Mouse (Mus musculus) ES-Bruce4 (cell line): Measurements from ENCODE around the gene Icosl. TPM values are rescaled to one million over a fixed set of nuclear protein-coding genes. Genes with fewer than 3 reads are reported as not detected.

Experiments used
- H3K27ac ChIP-seq: 2 replicates; pipeline ENCODE4 v1.5.1; 2012; ENCODE audit warnings: low read length, inconsistent platforms; ENCODE audit not compliant: insufficient read depth
- H3K27me3 ChIP-seq: 2 replicates; pipeline ENCODE4 v1.6.1; 2012; ENCODE audit warnings: mild to moderate bottlenecking, low read length, inconsistent platforms; ENCODE audit not compliant: control insufficient read depth, poor library complexity, insufficient read depth, severe bottlenecking
- H3K36me3 ChIP-seq: 2 replicates; pipeline ENCODE4 v1.6.1; 2012; ENCODE audit warnings: inconsistent platforms, mild to moderate bottlenecking, low read length, moderate library complexity; ENCODE audit not compliant: control insufficient read depth, poor library complexity, insufficient read depth, severe bottlenecking
- H3K4me1 ChIP-seq: one replicate; pipeline ENCODE4 v1.8.1; 2011; ENCODE audit warnings: low read length; ENCODE audit not compliant: control insufficient read depth, insufficient read depth
- H3K4me3 ChIP-seq: 2 replicates; pipeline ENCODE4 v1.5.1; 2011; ENCODE audit warnings: low read depth, mild to moderate bottlenecking, low read length
- H3K9ac ChIP-seq: 2 replicates; pipeline ENCODE4 v1.6.1; 2012; ENCODE audit warnings: low read depth, mild to moderate bottlenecking, inconsistent platforms; ENCODE audit not compliant: poor library complexity, severe bottlenecking
- H3K9me3 ChIP-seq: replicated peaks from 2 replicates; pipeline ENCODE4 v1.6.1; 2012; ENCODE audit warnings: mild to moderate bottlenecking, low read length, inconsistent platforms; ENCODE audit not compliant: control insufficient read depth, poor library complexity, insufficient read depth, severe bottlenecking
- CTCF ChIP-seq: IDR thresholded peaks from one replicate; pipeline ENCODE4 v1.8.1; 2011; ENCODE audit warnings: low read depth, low read length
- EP300 ChIP-seq: IDR thresholded peaks from 2 replicates; pipeline ENCODE4 v1.6.1; 2011; ENCODE audit warnings: low read depth, low read length; ENCODE audit not compliant: insufficient read depth
- POLR2A ChIP-seq: IDR thresholded peaks from one replicate; pipeline ENCODE4 v1.8.1; 2011; ENCODE audit warnings: low read length; ENCODE audit not compliant: insufficient read depth
- polyA plus RNA-seq: library from polyadenylated mRNA; stranded (reverse); fragments of >200 nt; gene quantifications from 2 replicates; pipeline ENCODE4 v1.2.4, GENCODE M21; 2011; ENCODE audit warnings: low read depth; ENCODE audit not compliant: missing spikeins, insufficient read depth, insufficient read length

Gene Icosl
- polyA plus RNA-seq, 1 experiment, result 13.5 TPM

GRCm38 (mm10) chr10:78100989-78101780 lies 32.1 kb downstream of the Icosl start:
- no peak overlapping the region for H3K4me3 ChIP-seq
- no peaks in the 10 kb centered on the region for H3K9me3 ChIP-seq
- TF ChIP-seq CTCF (no peak), POLR2A (no peak), EP300 (no peak)
- H3K4me1 ChIP-seq, result no peaks in the 10 kb centered on the region
- no peak overlapping the region for H3K27ac ChIP-seq
- H3K36me3 ChIP-seq, result no peaks in the 10 kb centered on the region
- H3K27me3 ChIP-seq, result no peaks in the 10 kb centered on the region
- no peak overlapping the region for H3K9ac ChIP-seq

- H3K27ac ChIP-seq, result no peak overlapping the region
- H3K9me3 ChIP-seq, result no peaks in the 10 kb centered on the region
- H3K27me3 ChIP-seq, result no peaks in the 10 kb centered on the region
- H3K4me1 ChIP-seq, result no peaks in the 10 kb centered on the region
- no peak for TF ChIP-seq CTCF
- TF ChIP-seq EP300, result no peak
- TF ChIP-seq POLR2A, result no peak
- no peaks in the 10 kb centered on the region for H3K36me3 ChIP-seq
- no peak overlapping the region for H3K4me3 ChIP-seq
- no peak overlapping the region for H3K9ac ChIP-seq
Measured at GRCm38 (mm10) chr10:78104555-78105490, 35.7 kb downstream of the Icosl start.

- TF ChIP-seq POLR2A, result no peak
- no peak for TF ChIP-seq EP300
- no peak for TF ChIP-seq CTCF
- H3K9ac ChIP-seq, result no peak overlapping the region
- H3K27ac ChIP-seq, result no peak overlapping the region
- H3K27me3 ChIP-seq, result no peaks in the 10 kb centered on the region
- no peaks in the 10 kb centered on the region for H3K4me1 ChIP-seq
- no peak overlapping the region for H3K4me3 ChIP-seq
- H3K36me3 ChIP-seq, result no peaks in the 10 kb centered on the region
- no peaks in the 10 kb centered on the region for H3K9me3 ChIP-seq
Measured at GRCm38 (mm10) chr10:78105548-78105947, 36.4 kb downstream of the Icosl start.

GRCm38 (mm10) chr10:78114521-78115092 lies 45.5 kb downstream of the Icosl start:
- no peak overlapping the region for H3K9ac ChIP-seq

GRCm38 (mm10) chr10:78115153-78115552 lies 46.1 kb downstream of the Icosl start:
- no peak overlapping the region for H3K4me3 ChIP-seq
- no peaks in the 10 kb centered on the region for H3K27me3 ChIP-seq
- no peak overlapping the region for H3K9ac ChIP-seq
- TF ChIP-seq CTCF, result no peak
- no peak for TF ChIP-seq EP300
- TF ChIP-seq POLR2A, result no peak
- no peak overlapping the region for H3K27ac ChIP-seq
- H3K4me1 ChIP-seq, result no peaks in the 10 kb centered on the region
- no peaks in the 10 kb centered on the region for H3K36me3 ChIP-seq
- H3K9me3 ChIP-seq, result 0 out of 2 replicates have a peak, but pooled peaks cover 4% of the 10 kb centered on the region

More at GRCm38 (mm10) chr10:78114521-78115092, 45.5 kb downstream of the Icosl start:
- H3K4me3 ChIP-seq, result no peak overlapping the region
- 0 out of 2 replicates have a peak, but pooled peaks cover 4% of the 10 kb centered on the region for H3K9me3 ChIP-seq
- H3K36me3 ChIP-seq, result no peaks in the 10 kb centered on the region
- no peak overlapping the region for H3K27ac ChIP-seq
- H3K27me3 ChIP-seq, result no peaks in the 10 kb centered on the region
- 0 out of 2 replicates have a peak, but pooled peaks have one; percentile 27 for TF ChIP-seq EP300
- no peak for TF ChIP-seq CTCF
- no peaks in the 10 kb centered on the region for H3K4me1 ChIP-seq
